8 mouse cellular contexts compared by ENCODE assay signal in the genomic region with DNA sequence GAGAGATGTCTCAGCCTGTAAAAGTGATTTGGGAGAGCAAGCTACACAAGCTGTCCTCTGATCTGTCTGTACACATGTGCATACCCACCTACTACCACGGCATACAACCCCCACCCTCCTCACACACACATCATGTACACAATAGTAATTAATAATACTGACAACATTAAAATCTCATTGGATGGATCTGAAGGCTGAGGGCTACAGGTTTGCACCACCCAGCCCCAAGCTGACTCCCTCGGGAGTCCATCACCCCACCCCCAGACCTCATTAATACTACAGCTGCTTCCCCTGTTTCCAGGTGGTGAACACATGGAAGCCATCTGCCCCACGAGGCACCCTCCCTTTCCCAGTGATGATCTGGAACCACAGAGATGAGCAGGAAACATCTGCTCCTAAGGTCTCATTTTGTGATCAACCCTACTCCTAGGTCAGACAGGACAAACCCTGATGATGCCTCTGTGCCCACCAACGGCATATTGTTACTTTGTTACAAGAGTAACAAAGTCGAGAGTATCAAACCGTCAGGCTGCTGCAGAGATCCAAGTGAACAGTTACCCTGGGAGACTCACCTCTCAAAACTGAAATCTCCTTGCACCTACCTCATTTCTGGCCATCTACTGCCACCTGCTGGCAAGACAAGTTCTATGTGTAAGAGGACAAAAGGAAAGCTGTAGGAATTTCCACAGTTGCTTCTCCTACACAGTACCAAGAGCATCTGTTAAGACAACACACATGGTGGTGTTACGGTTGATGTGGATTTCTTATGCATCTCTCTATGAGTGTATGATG.
DNase-seq lines count a peak whose midpoint lies in the region; ATAC-seq lines count a peak whose summit lies in the region.

No protein-coding gene starts in this region.

- no peak overlapping the region for H3K27ac ChIP-seq in forebrain, embryonic 16.5 days (ENCODE audit: low read length)
- H3K27ac ChIP-seq in hindbrain, embryonic 13.5 days = no peak overlapping the region

- H3K9ac ChIP-seq in forebrain, embryonic 16.5 days (replicated peaks; ENCODE audit: low read depth, low read length) = no peak overlapping the region
- H3K9ac ChIP-seq in hindbrain, embryonic 13.5 days = no peak overlapping the region

- H3K4me3 ChIP-seq in forebrain, embryonic 16.5 days (replicated peaks; ENCODE audit: low read length) = no peak overlapping the region
- H3K4me3 ChIP-seq in hindbrain, embryonic 13.5 days = no peak overlapping the region

- 34% methylated on average over 7 of the region's 7 CpGs for WGBS in forebrain, embryonic 16.5 days
- WGBS in hindbrain, embryonic 13.5 days = 31% methylated on average over 7 of the region's 7 CpGs

- no peaks in the 10 kb centered on the region for H3K36me3 ChIP-seq in forebrain, embryonic 16.5 days (ENCODE audit: control insufficient read depth, insufficient read depth)
- H3K36me3 ChIP-seq in hindbrain, embryonic 13.5 days = no peaks in the 10 kb centered on the region

- H3K4me1 ChIP-seq in forebrain, embryonic 16.5 days (replicated peaks; ENCODE audit: control insufficient read depth, insufficient read depth, low read length) = no peaks in the 10 kb centered on the region
- H3K4me1 ChIP-seq in hindbrain, embryonic 13.5 days (replicated peaks) = peaks cover 8% of the 10 kb centered on the region

- no peak overlapping the region for H3K4me2 ChIP-seq in forebrain, embryonic 16.5 days (ENCODE audit: low read length)
- H3K4me2 ChIP-seq in hindbrain, embryonic 13.5 days = no peak overlapping the region

- no peaks in the 10 kb centered on the region for H3K27me3 ChIP-seq in forebrain, embryonic 16.5 days (replicated peaks; ENCODE audit: control insufficient read depth, insufficient read depth, low read length)
- no peaks in the 10 kb centered on the region for H3K27me3 ChIP-seq in hindbrain, embryonic 13.5 days

- DNase-seq in MN1 (ENCODE audit: low spot score) = peak; percentile 69
- peak; percentile 63 for DNase-seq in cerebellum, adult 11 months
- peak; percentile 92 for DNase-seq in layer of hippocampus, postnatal 10 days (ENCODE audit: low spot score in 2 of 2)
- peak; percentile 72 for DNase-seq in lung, postnatal 25 days (ENCODE audit: low spot score)
- peak; percentile 90 to 93 for DNase-seq in right cerebral cortex, postnatal 10 days (ENCODE audit: low spot score in 2 of 2)
- DNase-seq in yolk sac, embryonic 10.5 days (ENCODE audit: low spot score) = peak; percentile 74

- peak; percentile 88 for ATAC-seq in forebrain, embryonic 16.5 days
- peak; percentile 86 for ATAC-seq in hindbrain, embryonic 13.5 days (ENCODE audit: low FRiP score)

- no peaks in the 10 kb centered on the region for H3K9me3 ChIP-seq in forebrain, embryonic 16.5 days (ENCODE audit: control insufficient read depth, low read length)
- H3K9me3 ChIP-seq in hindbrain, embryonic 13.5 days = no peaks in the 10 kb centered on the region
